Mouse (Mus musculus) ES-Bruce4 (cell line): Measurements from ENCODE around the gene Zc3h4.

Experiments used
- CTCF ChIP-seq: IDR thresholded peaks from one replicate; pipeline ENCODE4 v1.8.1; 2011; ENCODE audit warnings: low read depth, low read length
- POLR2A ChIP-seq: IDR thresholded peaks from one replicate; pipeline ENCODE4 v1.8.1; 2011; ENCODE audit warnings: low read length; ENCODE audit not compliant: insufficient read depth

DNA sequence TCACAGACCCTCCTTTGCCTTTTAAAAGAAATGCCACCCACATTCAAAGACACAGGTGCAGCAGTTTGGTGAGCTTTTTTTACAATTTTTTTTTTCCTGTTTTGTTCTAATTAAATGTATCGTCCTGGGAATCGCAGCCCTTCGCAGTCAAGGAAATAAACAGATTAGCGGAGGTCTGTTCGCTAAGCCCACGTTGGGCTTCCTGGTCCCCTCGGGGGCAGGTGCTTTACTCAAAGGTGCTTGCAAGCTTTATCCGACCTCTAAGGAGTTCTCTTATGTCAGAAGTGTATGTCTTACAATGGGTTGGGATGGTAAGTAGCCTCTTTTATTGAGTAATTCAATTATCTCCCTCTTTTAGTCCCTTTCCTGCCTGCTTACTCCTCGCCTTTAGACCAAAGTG lies 1.7 kb downstream of the Zc3h4 start:
- no peak for TF ChIP-seq CTCF
- no peak for TF ChIP-seq POLR2A
